Mouse (Mus musculus) myocyte (in vitro differentiated cells): ENCODE data around the gene Crb2. TPM values are rescaled to one million over a fixed set of nuclear protein-coding genes. Genes with fewer than 3 reads are reported as not detected.

Experiments used
- H3K27me3 ChIP-seq: one replicate; pipeline ENCODE4 v1.6.1; 2011; ENCODE audit not compliant: control insufficient read depth, insufficient read depth, insufficient read length
- H3K36me3 ChIP-seq: one replicate; pipeline ENCODE4 v1.6.1; 2011; ENCODE audit not compliant: control insufficient read depth, insufficient read depth
- H3K4me2 ChIP-seq: one replicate; pipeline ENCODE4 v1.6.1; 2011; ENCODE audit warnings: low read depth, control low read depth
- H3K4me3 ChIP-seq: one replicate; pipeline ENCODE4 v1.5.1; 2011; ENCODE audit warnings: mild to moderate bottlenecking, control low read depth, moderate library complexity
- H3K79me2 ChIP-seq: one replicate; pipeline ENCODE4 v1.6.1; 2011; ENCODE audit not compliant: control insufficient read depth, insufficient read depth
- H3ac ChIP-seq: one replicate; pipeline ENCODE4 v1.6.1; 2011; ENCODE audit not compliant: control insufficient read depth, insufficient read length
- CEBPB ChIP-seq: IDR thresholded peaks from 2 replicates; pipeline ENCODE4 v1.6.1; 2011; ENCODE audit warnings: mild to moderate bottlenecking, moderate library complexity; ENCODE audit not compliant: poor library complexity, insufficient read depth, severe bottlenecking
- E2F4 ChIP-seq: IDR thresholded peaks from one replicate; pipeline ENCODE4 v1.6.1; 2011; ENCODE audit warnings: mild to moderate bottlenecking, control low read depth, moderate library complexity; ENCODE audit not compliant: insufficient read depth
- MAX ChIP-seq: IDR thresholded peaks from one replicate; pipeline ENCODE4 v1.6.1; 2011; ENCODE audit warnings: low read depth, mild to moderate bottlenecking, control low read depth
- MYOD1 ChIP-seq, 3 experiments: IDR thresholded peaks; one replicate each; pipeline ENCODE4 v1.6.1; 2011; ENCODE audit warnings: control low read depth in 2 of 3, low read depth in 2 of 3, mild to moderate bottlenecking in 2 of 3, moderate library complexity in 1 of 3; ENCODE audit not compliant: insufficient read length in 2 of 3, control insufficient read depth in 1 of 3
- MYOG ChIP-seq, 3 experiments: IDR thresholded peaks; one replicate each; pipeline ENCODE4 v1.6.1; 2011; ENCODE audit warnings: control low read depth in 2 of 3, low read depth in 2 of 3, mild to moderate bottlenecking in 2 of 3; ENCODE audit not compliant: insufficient read length in 2 of 3, control insufficient read depth in 1 of 3, insufficient read depth in 1 of 3
- POLR2A ChIP-seq: IDR thresholded peaks from one replicate; pipeline ENCODE4 v1.6.1; 2011; ENCODE audit warnings: low read depth, mild to moderate bottlenecking, control low read depth, moderate library complexity; ENCODE audit not compliant: insufficient read length
- POLR2AphosphoS2 ChIP-seq: IDR thresholded peaks from one replicate; pipeline ENCODE4 v1.6.1; 2011; ENCODE audit warnings: low read depth, control low read depth; ENCODE audit not compliant: insufficient read length
- REST ChIP-seq: IDR thresholded peaks from one replicate; pipeline ENCODE4 v1.6.1; 2011; ENCODE audit warnings: mild to moderate bottlenecking, control low read depth, moderate library complexity; ENCODE audit not compliant: insufficient read depth, insufficient read length
- SRF ChIP-seq: IDR thresholded peaks from one replicate; pipeline ENCODE4 v1.6.1; 2011; ENCODE audit warnings: low read depth; ENCODE audit not compliant: control insufficient read depth, insufficient read length
- TCF12 ChIP-seq: IDR thresholded peaks from one replicate; pipeline ENCODE4 v1.6.1; 2011; ENCODE audit warnings: mild to moderate bottlenecking, control low read depth; ENCODE audit not compliant: poor library complexity, insufficient read depth, severe bottlenecking
- TCF3 ChIP-seq: IDR thresholded peaks from one replicate; pipeline ENCODE4 v1.6.1; 2011; ENCODE audit warnings: low read depth, control low read depth; ENCODE audit not compliant: insufficient read length
- USF1 ChIP-seq: IDR thresholded peaks from one replicate; pipeline ENCODE4 v1.6.1; 2011; ENCODE audit warnings: low read depth, mild to moderate bottlenecking, control low read depth, moderate library complexity
- polyA plus RNA-seq: library from polyadenylated mRNA; unstranded; fragments of >200 nt; fragmentation: generic; extraction: Trizol; gene quantifications from one replicate; pipeline ENCODE4 v1.2.1, GENCODE M21; 2012; ENCODE audit warnings: missing spikeins

Gene Crb2
- polyA plus RNA-seq, 1 experiment, result not detected

- Histone ChIP-seq H3ac (no peak overlapping the region), H3K27me3 (no peaks in the 10 kb centered on the region), H3K79me2 (no peaks in the 10 kb centered on the region), H3K4me2 (no peak overlapping the region), H3K4me3 (no peak overlapping the region), H3K36me3 (no peaks in the 10 kb centered on the region)
- TF ChIP-seq TCF3, result no peak
- TF ChIP-seq MAX, result no peak
- no peak for TF ChIP-seq POLR2AphosphoS2
- no peak for TF ChIP-seq MYOD1 (IDR thresholded peaks at IDR 0.05; ENCODE audit: control insufficient read depth in 1 of 3, insufficient read length in 2 of 3, low read depth in 2 of 3)
- no peak for TF ChIP-seq MYOG (IDR thresholded peaks at IDR 0.05; ENCODE audit: control insufficient read depth in 1 of 3, insufficient read depth in 1 of 3, insufficient read length in 2 of 3, low read depth in 2 of 3)
- TF ChIP-seq SRF, result no peak
- no peak for TF ChIP-seq E2F4
- no peak for TF ChIP-seq REST
- no peak for TF ChIP-seq TCF12
- TF ChIP-seq USF1, result no peak
- TF ChIP-seq CEBPB, result no peak
Observed at GRCm38 (mm10) chr2:37796021-37796420, 20.0 kb downstream of the Crb2 start.

- Histone ChIP-seq H3K27me3 (no peaks in the 10 kb centered on the region), H3K4me2 (no peak overlapping the region), H3K36me3 (no peaks in the 10 kb centered on the region), H3ac (no peak overlapping the region), H3K4me3 (no peak overlapping the region), H3K79me2 (no peaks in the 10 kb centered on the region)
- no peak for TF ChIP-seq TCF3
- TF ChIP-seq USF1, result no peak
- TF ChIP-seq POLR2A, result no peak
- no peak for TF ChIP-seq SRF
- no peak for TF ChIP-seq POLR2AphosphoS2
- TF ChIP-seq CEBPB, result no peak
- no peak for TF ChIP-seq TCF12
- no peak for TF ChIP-seq MYOD1 (IDR thresholded peaks at IDR 0.05; ENCODE audit: control insufficient read depth in 1 of 3, insufficient read length in 2 of 3, low read depth in 2 of 3)
- no peak for TF ChIP-seq E2F4
- TF ChIP-seq MYOG (IDR thresholded peaks at IDR 0.05; ENCODE audit: control insufficient read depth in 1 of 3, insufficient read depth in 1 of 3, insufficient read length in 2 of 3, low read depth in 2 of 3), result no peak
- no peak for TF ChIP-seq MAX
- no peak for TF ChIP-seq REST
Observed at GRCm38 (mm10) chr2:37797046-37797445, 21.0 kb downstream of the Crb2 start.

GRCm38 (mm10) chr2:37799137-37799536 lies 23.1 kb downstream of the Crb2 start:
- Histone ChIP-seq H3K79me2 (no peaks in the 10 kb centered on the region), H3K36me3 (no peaks in the 10 kb centered on the region), H3K4me3 (no peak overlapping the region), H3K27me3 (no peaks in the 10 kb centered on the region), H3ac (no peak overlapping the region), H3K4me2 (no peak overlapping the region)
- TF ChIP-seq POLR2AphosphoS2 (no peak), E2F4 (no peak), MAX (no peak), TCF12 (no peak), MYOG (IDR thresholded peaks at IDR 0.05; ENCODE audit: control insufficient read depth in 1 of 3, insufficient read depth in 1 of 3, insufficient read length in 2 of 3, low read depth in 2 of 3) (no peak), TCF3 (no peak), SRF (no peak), POLR2A (no peak), CEBPB (no peak), USF1 (no peak), MYOD1 (IDR thresholded peaks at IDR 0.05; ENCODE audit: control insufficient read depth in 1 of 3, insufficient read length in 2 of 3, low read depth in 2 of 3) (no peak), REST (no peak)

- Histone ChIP-seq H3K36me3 (no peaks in the 10 kb centered on the region), H3K4me3 (no peak overlapping the region), H3K79me2 (no peaks in the 10 kb centered on the region), H3ac (no peak overlapping the region), H3K4me2 (no peak overlapping the region), H3K27me3 (no peaks in the 10 kb centered on the region)
- TF ChIP-seq MYOD1 (IDR thresholded peaks at IDR 0.05; ENCODE audit: control insufficient read depth in 1 of 3, insufficient read length in 2 of 3, low read depth in 2 of 3) (no peak), E2F4 (no peak), POLR2A (no peak), TCF3 (no peak)
Observed at GRCm38 (mm10) chr2:37801687-37802086, 25.6 kb downstream of the Crb2 start.

GRCm38 (mm10) chr2:37802610-37803212 lies 26.7 kb downstream of the Crb2 start:
- H3ac ChIP-seq, result no peak overlapping the region
- no peaks in the 10 kb centered on the region for H3K36me3 ChIP-seq

More at GRCm38 (mm10) chr2:37802610-37803212, 26.7 kb downstream of the Crb2 start:
- no peak overlapping the region for H3K4me3 ChIP-seq
- no peak overlapping the region for H3K4me2 ChIP-seq
- no peak for TF ChIP-seq POLR2A
- TF ChIP-seq MYOD1 (IDR thresholded peaks at IDR 0.05; ENCODE audit: control insufficient read depth in 1 of 3, insufficient read length in 2 of 3, low read depth in 2 of 3), result no peak
- TF ChIP-seq CEBPB, result no peak
- no peak for TF ChIP-seq TCF3
- TF ChIP-seq USF1, result no peak
- H3K27me3 ChIP-seq, result no peaks in the 10 kb centered on the region
- H3K79me2 ChIP-seq, result no peaks in the 10 kb centered on the region
